In genomic region chr15:79038853-79039252, GRCm38 (mm10) we compare ENCODE assay signal across 8 mouse cellular contexts. TPM values are rescaled to one million over a fixed set of nuclear protein-coding genes. Genes with fewer than 3 reads are reported as not detected.
DNase-seq lines count a peak whose midpoint lies in the region; ATAC-seq and TF ChIP-seq lines count a peak whose summit lies in the region.

No protein-coding gene starts in this region.

- H3K9me3 ChIP-seq in midbrain, embryonic 10.5 days (replicated peaks), result no peaks in the 10 kb centered on the region
- no peaks in the 10 kb centered on the region for H3K9me3 ChIP-seq in midbrain, embryonic 16.5 days (replicated peaks; ENCODE audit: control insufficient read depth, low read length, poor library complexity, severe bottlenecking)
- no peaks in the 10 kb centered on the region for H3K9me3 ChIP-seq in intestine, postnatal 0 days (ENCODE audit: control insufficient read depth)

- H3K4me1 ChIP-seq in midbrain, embryonic 10.5 days, result peaks cover 48% of the 10 kb centered on the region
- peaks cover 6% of the 10 kb centered on the region; the same call in 1 of the 2 replicates for H3K4me1 ChIP-seq in midbrain, embryonic 16.5 days (ENCODE audit: control insufficient read depth, insufficient read depth, low read length)
- peaks cover 3% of the 10 kb centered on the region; the same call in 1 of the 2 replicates for H3K4me1 ChIP-seq in intestine, postnatal 0 days (replicated peaks; ENCODE audit: control insufficient read depth, insufficient read depth, low read length)
- peaks cover 5% of the 10 kb centered on the region for H3K4me1 ChIP-seq in testis, adult 2 months (ENCODE audit: control insufficient read depth, insufficient read depth, low read length)

- peaks cover 57% of the 10 kb centered on the region for H3K27me3 ChIP-seq in midbrain, embryonic 10.5 days (ENCODE audit: low read depth, poor library complexity, severe bottlenecking)
- peaks cover 27% of the 10 kb centered on the region for H3K27me3 ChIP-seq in midbrain, embryonic 16.5 days (ENCODE audit: control insufficient read depth, insufficient read depth, low read depth, low read length)
- H3K27me3 ChIP-seq in intestine, postnatal 0 days (replicated peaks; ENCODE audit: control insufficient read depth, insufficient read depth, low read length), result peaks cover 17% of the 10 kb centered on the region; the same call in 1 of the 2 replicates
- H3K27me3 ChIP-seq in myocyte (ENCODE audit: control insufficient read depth, insufficient read depth, insufficient read length), result peaks cover 32% of the 10 kb centered on the region
- no peaks in the 10 kb centered on the region for H3K27me3 ChIP-seq in testis, adult 2 months (ENCODE audit: control insufficient read depth, insufficient read depth, low read length)

- WGBS in midbrain, embryonic 10.5 days, result 20% methylated on average over 7 of the region's 7 CpGs
- 17% methylated on average over 7 of the region's 7 CpGs for WGBS in midbrain, embryonic 16.5 days
- 15% methylated on average over 7 of the region's 7 CpGs for whole genome bisulfite sequencing in intestine, postnatal 0 days

- no peaks in the 10 kb centered on the region for H3K79me2 ChIP-seq in myocyte (ENCODE audit: control insufficient read depth, insufficient read depth)

- H3ac ChIP-seq in myocyte (ENCODE audit: control insufficient read depth, insufficient read length), result no peak overlapping the region

- peak; percentile 100 for TF ChIP-seq CTCF in intestine, postnatal 0 days (IDR thresholded peaks at IDR 0.05; ENCODE audit: low read depth)
- peak; percentile 62; the same call in 1 of the 2 replicates for TF ChIP-seq CTCF in testis, adult 2 months (IDR thresholded peaks at IDR 0.05; ENCODE audit: control insufficient read depth, insufficient read depth, insufficient replicate concordance, low read depth, low read length)

- H3K4me3 ChIP-seq in midbrain, embryonic 10.5 days, result no peak overlapping the region
- H3K4me3 ChIP-seq in midbrain, embryonic 16.5 days (ENCODE audit: low read depth, low read length), result no peak overlapping the region
- H3K4me3 ChIP-seq in intestine, postnatal 0 days (ENCODE audit: low read depth, low read length), result no peak overlapping the region
- no peak overlapping the region for H3K4me3 ChIP-seq in myocyte
- H3K4me3 ChIP-seq in testis, adult 2 months (ENCODE audit: control insufficient read depth, low read depth, low read length), result no peak overlapping the region

- 0 out of 2 replicates have a peak overlapping the region, but pooled peaks have one; percentile 42 for H3K27ac ChIP-seq in midbrain, embryonic 10.5 days (replicated peaks)
- H3K27ac ChIP-seq in midbrain, embryonic 16.5 days (ENCODE audit: low read length), result no peak overlapping the region
- peak overlapping the region; percentile 52; the same call in 1 of the 2 replicates for H3K27ac ChIP-seq in intestine, postnatal 0 days (ENCODE audit: low read depth, low read length)
- no peak overlapping the region for H3K27ac ChIP-seq in testis, adult 2 months (ENCODE audit: control insufficient read depth, insufficient read depth, low read depth, low read length)

- no peak overlapping the region for H3K4me2 ChIP-seq in midbrain, embryonic 16.5 days (ENCODE audit: low read length)
- peak overlapping the region; percentile 18 for H3K4me2 ChIP-seq in intestine, postnatal 0 days (replicated peaks; ENCODE audit: low read depth)
- peak overlapping the region; percentile 10 for H3K4me2 ChIP-seq in myocyte (ENCODE audit: low read depth)

- no peak for TF ChIP-seq POLR2A in myocyte (IDR thresholded peaks at IDR 0.05; ENCODE audit: insufficient read length, low read depth)
- TF ChIP-seq POLR2A in testis, adult 2 months (IDR thresholded peaks at IDR 0.05; ENCODE audit: control insufficient read depth, low read depth, low read length), result no peak

- DNase-seq in midbrain, embryonic 10.5 days (ENCODE audit: low spot score), result peak; percentile 69
- DNase-seq in cerebellum, adult 11-12 months, result peak; percentile 66
- DNase-seq in gastrocnemius, adult 8-10 months (ENCODE audit: low spot score in 2 of 2), result peak; percentile 47 to 69
- peak; percentile 90 for DNase-seq in liver

- H3K36me3 ChIP-seq in midbrain, embryonic 10.5 days, result peaks cover 24% of the 10 kb centered on the region
- no peaks in the 10 kb centered on the region for H3K36me3 ChIP-seq in midbrain, embryonic 16.5 days (ENCODE audit: control insufficient read depth, insufficient read depth, low read length)
- peaks cover 25% of the 10 kb centered on the region for H3K36me3 ChIP-seq in intestine, postnatal 0 days (ENCODE audit: control insufficient read depth, insufficient read depth)
- H3K36me3 ChIP-seq in myocyte (ENCODE audit: control insufficient read depth, insufficient read depth), result no peaks in the 10 kb centered on the region
- no peaks in the 10 kb centered on the region for H3K36me3 ChIP-seq in testis, adult 2 months (ENCODE audit: control insufficient read depth, insufficient read depth, low read length)

- ATAC-seq in midbrain, embryonic 16.5 days, result no peak
- peak; percentile 80 for ATAC-seq in intestine, postnatal 0 days

- no peak overlapping the region for H3K9ac ChIP-seq in midbrain, embryonic 16.5 days (ENCODE audit: low read depth, low read length)
- H3K9ac ChIP-seq in intestine, postnatal 0 days (ENCODE audit: low read depth, low read length), result no peak overlapping the region

TF ChIP-seq in myocyte, 11 proteins besides CTCF, POLR2A, EP300 and RAD21:
- TF ChIP-seq POLR2AphosphoS2 (IDR thresholded peaks at IDR 0.05; ENCODE audit: insufficient read length, low read depth), result peak; percentile 33
- peak; percentile 16 to 75 (median 60) for TF ChIP-seq MYOG (IDR thresholded peaks at IDR 0.05; ENCODE audit: control insufficient read depth in 1 of 3, insufficient read depth in 1 of 3, insufficient read length in 2 of 3, low read depth in 2 of 3)
- TF ChIP-seq SRF (IDR thresholded peaks at IDR 0.05; ENCODE audit: control insufficient read depth, insufficient read length, low read depth), result peak; percentile 6
- peak in 2 of 3 experiments; percentile 33 to 61 for TF ChIP-seq MYOD1 (IDR thresholded peaks at IDR 0.05; ENCODE audit: control insufficient read depth in 1 of 3, insufficient read length in 2 of 3, low read depth in 2 of 3)
- TF ChIP-seq E2F4 (IDR thresholded peaks at IDR 0.05; ENCODE audit: insufficient read depth), result no peak

RNA-seq across cellular contexts. Expression of gene Galr3, which starts 2.8 kb away (rescaled TPM):
- not detected in 2 replicates for polyA plus RNA-seq in midbrain, embryonic 10.5 days (2016; fragmentation: Nextera tagmentation; extraction: Ambion mirVana)
- not detected in 2 replicates for polyA plus RNA-seq in midbrain, embryonic 16.5 days (2015; fragmentation: Nextera tagmentation; extraction: Ambion mirVana)
- not detected for total RNA-seq in gastrocnemius, adult 8-10 months (2022)
- polyA plus RNA-seq in intestine, postnatal 0 days (2015; fragmentation: Nextera tagmentation; extraction: Ambion mirVana), result 2.2 and 2.6 TPM in 2 replicates
- polyA plus RNA-seq in myocyte (2012; fragmentation: generic; extraction: Trizol), result 0.44 TPM
- polyA plus RNA-seq in testis, adult 2 months (2012; rRNA removed), result not detected in 2 replicates

RNA-seq across cellular contexts. Expression of gene H1f0, which starts 10.6 kb away (rescaled TPM):
- 421 and 499 TPM in 2 replicates for polyA plus RNA-seq in midbrain, embryonic 10.5 days (2016; fragmentation: Nextera tagmentation; extraction: Ambion mirVana)
- polyA plus RNA-seq in midbrain, embryonic 16.5 days (2015; fragmentation: Nextera tagmentation; extraction: Ambion mirVana), result 167 and 180 TPM in 2 replicates
- 100 to 1,000 TPM in 1 of 4 experiments, 10 to 100 TPM in 3; 84.7 to 103 (median 92.1) TPM for total RNA-seq in gastrocnemius, adult 8-10 months (2022)
- polyA plus RNA-seq in intestine, postnatal 0 days (2015; fragmentation: Nextera tagmentation; extraction: Ambion mirVana), result 298 and 319 TPM in 2 replicates
- polyA plus RNA-seq in myocyte (2012; fragmentation: generic; extraction: Trizol), result 423 TPM
- 9.7 and 11.5 TPM in 2 replicates for polyA plus RNA-seq in testis, adult 2 months (2012; rRNA removed)

RNA-seq across cellular contexts. Expression of gene Ankrd54, which starts 23.8 kb away (rescaled TPM):
- polyA plus RNA-seq in midbrain, embryonic 10.5 days (2016; fragmentation: Nextera tagmentation; extraction: Ambion mirVana), result 65.1 and 66.6 TPM in 2 replicates
- 54.4 and 57.8 TPM in 2 replicates for polyA plus RNA-seq in midbrain, embryonic 16.5 days (2015; fragmentation: Nextera tagmentation; extraction: Ambion mirVana)
- total RNA-seq in gastrocnemius, adult 8-10 months (2022), result 1 to 10 TPM; 3.1 to 5.8 (median 3.5) TPM
- 44.1 and 48.8 TPM in 2 replicates for polyA plus RNA-seq in intestine, postnatal 0 days (2015; fragmentation: Nextera tagmentation; extraction: Ambion mirVana)
- polyA plus RNA-seq in myocyte (2012; fragmentation: generic; extraction: Trizol), result 36.1 TPM
- 292 and 336 TPM in 2 replicates for polyA plus RNA-seq in testis, adult 2 months (2012; rRNA removed)

RNA-seq across cellular contexts. Expression of gene Eif3l, which starts 36.1 kb away (rescaled TPM):
- 260 and 273 TPM in 2 replicates for polyA plus RNA-seq in midbrain, embryonic 10.5 days (2016; fragmentation: Nextera tagmentation; extraction: Ambion mirVana)
- polyA plus RNA-seq in midbrain, embryonic 16.5 days (2015; fragmentation: Nextera tagmentation; extraction: Ambion mirVana), result 165 TPM in 2 replicates
- total RNA-seq in gastrocnemius, adult 8-10 months (2022), result 10 to 100 TPM; 57.8 to 60.8 (median 60.6) TPM
- 97.0 and 100 TPM in 2 replicates for polyA plus RNA-seq in intestine, postnatal 0 days (2015; fragmentation: Nextera tagmentation; extraction: Ambion mirVana)
- polyA plus RNA-seq in myocyte (2012; fragmentation: generic; extraction: Trizol), result 315 TPM
- polyA plus RNA-seq in testis, adult 2 months (2012; rRNA removed), result 110 and 117 TPM in 2 replicates

Comparison
In these comparisons a context has a peak if more than half of its experiments do, and no peak if none do; other contexts are left out.
1. H3K27ac ChIP-seq: peak in midbrain, embryonic 10.5 days (single experiment) and intestine, postnatal 0 days (single experiment); none in midbrain, embryonic 16.5 days (single experiment) and testis, adult 2 months (single experiment).
2. RNA of gene H1f0, which starts 10.6 kb away (polyA plus RNA-seq): 423 TPM in myocyte (single experiment), 421 to 499 TPM in midbrain, embryonic 10.5 days, 298 to 319 TPM in intestine, postnatal 0 days and 167 to 180 TPM in midbrain, embryonic 16.5 days; 9.7 to 11.5 TPM in testis, adult 2 months; every median in the first group is over 10 times any median in the second.
3. Peak in every context shown above with its lines, with median percentiles within 50 percentile points of each other: DNase-seq.